Mouse (Mus musculus): ENCODE measurements at regions not wholly inside any gene's neighbourhood (a gene's known extent, or its start where the extent isn't known, plus 50 kb on each side); places are given as distances from the start of the nearest gene placed in this dataset.

DNA sequence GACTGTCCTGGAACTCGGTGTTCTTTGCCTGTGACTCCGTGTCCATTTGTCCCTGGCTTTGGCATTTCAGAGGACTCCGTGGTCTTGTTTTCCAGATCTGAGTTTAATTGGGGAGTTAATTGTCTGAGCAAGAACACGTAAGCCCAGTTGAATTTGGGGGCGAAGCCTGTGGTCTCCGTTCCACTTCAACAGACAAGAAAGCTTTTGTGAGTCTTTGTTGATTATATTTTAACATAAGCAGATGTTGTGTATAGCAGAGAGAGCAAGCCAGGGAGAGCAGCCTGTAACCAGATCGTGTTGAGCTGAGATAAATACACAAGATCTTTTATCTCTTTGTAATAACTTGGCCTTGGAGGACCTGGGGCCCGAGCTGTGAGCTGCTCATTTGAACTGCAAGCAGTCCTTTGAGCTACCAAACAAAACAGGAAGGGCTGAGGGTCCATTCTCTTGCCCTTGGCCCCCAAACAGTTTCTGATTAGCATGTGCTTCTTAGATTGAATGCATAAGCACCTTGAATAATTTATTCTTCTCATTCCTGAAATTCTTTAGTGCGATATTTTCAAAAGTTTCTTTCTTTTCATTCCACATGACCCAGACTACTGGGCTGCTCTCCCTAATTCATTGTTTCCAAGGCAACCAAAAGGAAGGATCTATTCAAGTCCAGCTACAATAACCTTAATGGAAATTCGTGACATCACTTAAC lies 111.1 kb downstream of the Nufip1 start:
- Histone ChIP-seq H3K4me1 (ENCODE audit: control insufficient read depth, insufficient read depth, low read length) (no peaks in the 10 kb centered on the region), H3K27ac (ENCODE audit: insufficient read depth, low read length) (no peak overlapping the region), H3K4me3 (ENCODE audit: insufficient read depth, low read length) (no peak overlapping the region)
- TF ChIP-seq POLR2A (IDR thresholded peaks at IDR 0.05; ENCODE audit: low read depth, low read length), result no peak
- TF ChIP-seq CTCF (IDR thresholded peaks at IDR 0.05; ENCODE audit: borderline replicate concordance, insufficient read depth, low read length), result no peak

DNA sequence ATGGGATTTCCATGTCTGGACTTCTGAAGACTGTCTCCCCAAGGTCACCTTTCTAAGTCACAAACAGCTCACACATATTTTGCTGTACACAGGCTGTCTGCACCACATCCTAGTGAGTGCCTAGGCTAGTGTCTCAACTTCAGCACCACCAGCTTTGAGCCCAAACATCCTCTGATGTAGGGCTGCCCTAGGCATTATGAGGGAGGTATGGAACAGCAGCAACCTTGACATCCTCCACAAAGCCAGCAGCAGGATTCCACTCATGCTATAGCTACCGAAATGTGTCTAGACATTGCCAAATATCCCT lies 111.6 kb downstream of the Nufip1 start:
- TF ChIP-seq CTCF (IDR thresholded peaks at IDR 0.05; ENCODE audit: borderline replicate concordance, insufficient read depth, low read length) (no peak), POLR2A (IDR thresholded peaks at IDR 0.05; ENCODE audit: low read depth, low read length) (no peak)
- H3K4me3 ChIP-seq (ENCODE audit: insufficient read depth, low read length), result no peak overlapping the region
- H3K27ac ChIP-seq (ENCODE audit: insufficient read depth, low read length), result no peak overlapping the region
- no peaks in the 10 kb centered on the region for H3K4me1 ChIP-seq (ENCODE audit: control insufficient read depth, insufficient read depth, low read length)

DNA sequence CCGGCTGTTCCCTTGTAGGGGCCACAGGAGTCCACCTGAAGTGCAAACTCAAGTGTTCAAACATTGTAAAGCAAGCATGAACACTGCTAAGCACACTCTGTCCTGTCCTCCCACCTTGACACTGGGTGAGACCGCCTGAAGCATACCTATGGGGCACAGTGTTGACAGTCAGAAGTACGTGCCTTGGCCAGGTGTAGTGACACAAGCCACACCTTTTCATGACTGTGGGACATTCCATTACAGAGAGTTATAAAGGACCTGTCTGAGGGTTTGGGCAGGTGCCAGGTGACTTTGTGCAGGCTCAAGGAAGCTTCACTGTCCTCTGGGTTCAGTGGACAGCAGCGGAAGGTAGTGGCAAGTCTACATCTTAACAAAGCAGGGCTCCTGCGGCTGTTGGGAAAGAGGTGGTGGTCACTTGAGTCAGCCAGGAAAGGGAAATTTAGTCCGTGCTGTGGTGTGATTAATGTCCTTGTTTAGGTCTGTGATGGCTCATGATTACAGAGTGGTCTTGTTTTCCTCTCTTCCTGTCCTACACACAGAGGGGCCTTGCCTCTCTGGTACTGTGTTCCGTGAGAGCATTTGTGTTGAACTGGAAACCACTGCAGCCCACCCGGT lies 112.5 kb downstream of the Nufip1 start:
- Histone ChIP-seq H3K27ac (ENCODE audit: insufficient read depth, low read length) (no peak overlapping the region), H3K4me3 (ENCODE audit: insufficient read depth, low read length) (no peak overlapping the region), H3K4me1 (ENCODE audit: control insufficient read depth, insufficient read depth, low read length) (no peaks in the 10 kb centered on the region)
- no peak for TF ChIP-seq CTCF (IDR thresholded peaks at IDR 0.05; ENCODE audit: borderline replicate concordance, insufficient read depth, low read length)
- TF ChIP-seq POLR2A (IDR thresholded peaks at IDR 0.05; ENCODE audit: low read depth, low read length), result no peak

DNA sequence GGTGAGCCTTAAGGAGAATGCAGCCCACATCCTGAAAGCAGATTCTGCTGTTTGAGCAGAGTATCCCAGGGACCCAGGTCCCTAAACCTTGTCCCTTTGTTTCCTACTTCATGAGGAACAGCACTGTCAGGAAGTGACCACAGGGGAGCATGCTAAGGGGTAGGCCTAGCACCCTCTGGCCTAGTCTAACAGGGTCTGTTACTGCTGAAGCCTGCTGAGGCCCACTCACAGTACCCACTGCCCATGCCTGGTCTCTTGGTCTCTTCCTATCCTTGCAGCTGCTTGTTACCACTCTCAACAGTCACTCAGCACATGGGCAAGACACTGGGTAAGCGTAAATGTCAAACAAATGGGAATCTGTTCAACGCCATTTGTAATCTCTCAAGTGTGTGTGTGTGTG lies 113.2 kb downstream of the Nufip1 start:
- no peak overlapping the region for H3K4me3 ChIP-seq (ENCODE audit: insufficient read depth, low read length)
- H3K27ac ChIP-seq (ENCODE audit: insufficient read depth, low read length), result no peak overlapping the region
- TF ChIP-seq CTCF (IDR thresholded peaks at IDR 0.05; ENCODE audit: borderline replicate concordance, insufficient read depth, low read length), result no peak
- TF ChIP-seq POLR2A (IDR thresholded peaks at IDR 0.05; ENCODE audit: low read depth, low read length), result no peak
- no peaks in the 10 kb centered on the region for H3K4me1 ChIP-seq (ENCODE audit: control insufficient read depth, insufficient read depth, low read length)

DNA sequence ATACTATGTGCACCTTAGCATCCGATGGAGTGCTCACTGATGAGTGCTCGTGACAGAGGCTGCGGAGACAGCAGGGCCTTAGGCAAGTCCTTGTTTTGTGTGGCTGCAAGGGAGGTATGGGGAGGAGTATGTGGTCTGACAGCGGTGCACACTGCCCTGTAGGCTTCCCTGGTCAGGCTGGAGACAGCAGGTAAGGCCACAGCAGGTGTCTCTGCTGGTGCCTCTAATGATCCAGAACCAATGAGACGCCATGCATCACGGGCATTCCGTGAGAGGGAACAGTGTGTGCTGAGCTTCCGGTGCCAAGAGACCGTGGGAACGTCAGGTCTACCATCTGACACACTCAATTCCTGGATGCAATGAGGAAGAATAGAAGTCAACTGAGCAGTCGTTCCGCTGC lies 114.8 kb downstream of the Nufip1 start:
- TF ChIP-seq CTCF (IDR thresholded peaks at IDR 0.05; ENCODE audit: borderline replicate concordance, insufficient read depth, low read length) (no peak), POLR2A (IDR thresholded peaks at IDR 0.05; ENCODE audit: low read depth, low read length) (no peak)
- H3K4me3 ChIP-seq (ENCODE audit: insufficient read depth, low read length), result no peak overlapping the region
- no peaks in the 10 kb centered on the region for H3K4me1 ChIP-seq (ENCODE audit: control insufficient read depth, insufficient read depth, low read length)
- H3K27ac ChIP-seq (ENCODE audit: insufficient read depth, low read length), result no peak overlapping the region

DNA sequence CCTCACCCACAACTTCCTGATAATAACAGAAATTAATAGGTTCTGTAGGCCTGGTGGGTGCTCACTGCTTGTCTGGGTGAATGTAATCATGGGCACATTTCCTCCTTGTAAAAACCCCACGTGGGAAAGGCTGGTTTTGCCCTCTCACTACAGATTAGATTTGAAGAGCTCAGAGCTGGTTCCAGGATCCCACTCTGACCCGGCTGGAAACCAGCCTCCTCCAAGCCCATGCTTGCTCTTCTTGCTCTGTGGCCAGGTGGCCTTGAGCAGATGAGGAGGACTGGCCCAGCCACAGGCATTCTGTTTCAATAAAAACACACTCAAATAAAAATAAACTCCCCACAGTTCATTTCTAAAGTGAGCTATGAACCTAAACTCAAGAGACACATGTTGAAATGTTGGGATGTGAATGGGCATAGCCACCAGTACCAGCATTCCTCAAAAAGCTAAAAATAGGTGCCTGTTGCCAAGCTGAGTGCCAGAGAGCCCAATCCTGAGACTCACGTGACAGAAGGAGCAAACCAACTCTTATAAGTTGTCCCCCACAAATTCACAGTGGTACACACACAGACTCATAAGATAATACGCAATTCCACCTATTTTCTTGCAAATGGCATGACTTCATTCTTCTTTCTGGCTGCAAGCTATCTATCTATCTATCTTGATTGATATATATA lies 116.1 kb downstream of the Nufip1 start:
- no peak for TF ChIP-seq CTCF (IDR thresholded peaks at IDR 0.05; ENCODE audit: borderline replicate concordance, insufficient read depth, low read length)
- TF ChIP-seq POLR2A (IDR thresholded peaks at IDR 0.05; ENCODE audit: low read depth, low read length), result no peak
- Histone ChIP-seq H3K27ac (ENCODE audit: insufficient read depth, low read length) (no peak overlapping the region), H3K4me1 (ENCODE audit: control insufficient read depth, insufficient read depth, low read length) (no peaks in the 10 kb centered on the region), H3K4me3 (ENCODE audit: insufficient read depth, low read length) (no peak overlapping the region)

DNA sequence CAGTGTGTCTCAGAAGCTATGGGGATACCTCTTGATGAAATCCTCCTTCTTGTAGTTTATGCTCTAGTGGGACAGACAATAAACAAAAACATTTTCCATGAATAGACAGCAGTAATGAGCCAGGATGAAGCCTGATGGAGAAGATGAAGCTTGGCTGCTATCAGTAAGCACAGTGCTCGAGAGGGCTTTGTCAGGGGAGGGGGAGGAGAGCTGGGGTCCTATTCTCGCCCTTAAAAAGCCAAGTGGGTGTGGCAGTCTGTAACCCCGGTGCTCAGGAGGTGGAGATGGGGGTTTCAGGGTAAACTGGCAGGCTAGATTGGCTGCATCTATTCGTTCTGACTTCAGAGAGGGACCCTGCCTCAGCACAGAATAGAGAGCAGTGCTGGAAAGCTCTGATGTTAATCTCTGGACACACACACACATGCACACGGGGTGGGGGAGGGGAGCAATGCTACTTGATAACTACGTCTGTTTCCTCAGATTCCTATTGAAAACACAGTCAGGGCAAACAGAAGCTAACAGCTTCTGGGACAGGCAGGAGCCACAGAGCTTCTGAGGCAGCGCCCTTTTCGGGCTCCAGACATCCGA lies 118.4 kb downstream of the Nufip1 start:
- Histone ChIP-seq H3K4me3 (ENCODE audit: insufficient read depth, low read length) (no peak overlapping the region), H3K27ac (ENCODE audit: insufficient read depth, low read length) (no peak overlapping the region), H3K4me1 (ENCODE audit: control insufficient read depth, insufficient read depth, low read length) (no peaks in the 10 kb centered on the region)
- TF ChIP-seq POLR2A (IDR thresholded peaks at IDR 0.05; ENCODE audit: low read depth, low read length), result no peak
- TF ChIP-seq CTCF (IDR thresholded peaks at IDR 0.05; ENCODE audit: borderline replicate concordance, insufficient read depth, low read length), result no peak

DNA sequence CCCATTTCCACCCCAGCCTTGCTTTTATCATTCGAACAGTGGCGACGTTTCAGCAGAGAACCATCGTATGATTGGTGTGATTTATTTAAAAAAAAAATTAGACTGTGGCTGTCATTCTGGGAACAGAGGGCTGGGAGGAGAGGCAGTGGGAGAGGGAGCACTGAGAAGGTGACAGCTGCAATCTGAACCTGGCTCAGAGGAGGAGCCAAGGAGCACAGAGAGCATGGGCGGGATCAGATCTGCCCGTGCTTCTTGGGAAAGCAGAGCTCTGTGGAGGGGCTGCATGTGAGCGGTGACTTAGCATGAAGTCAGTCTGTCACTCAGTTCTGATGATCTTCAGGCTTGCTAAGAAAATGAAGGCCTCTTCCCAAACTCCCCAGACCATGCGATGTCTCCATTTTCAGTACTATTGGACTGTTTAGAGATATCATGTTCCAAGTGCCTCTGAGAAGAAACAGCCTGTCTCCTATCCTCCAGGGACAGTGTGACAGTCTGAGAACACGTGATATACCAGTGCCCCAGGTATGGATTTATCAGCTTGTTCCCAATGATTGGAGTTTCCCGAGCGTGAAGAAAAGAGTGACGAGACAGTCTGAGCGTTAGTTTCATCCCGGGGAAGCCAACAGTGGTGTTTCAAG lies 129.3 kb downstream of the Nufip1 start:
- H3K27ac ChIP-seq (ENCODE audit: insufficient read depth, low read length), result no peak overlapping the region
- H3K4me1 ChIP-seq (ENCODE audit: control insufficient read depth, insufficient read depth, low read length), result no peaks in the 10 kb centered on the region
- TF ChIP-seq CTCF (IDR thresholded peaks at IDR 0.05; ENCODE audit: borderline replicate concordance, insufficient read depth, low read length) (no peak), POLR2A (IDR thresholded peaks at IDR 0.05; ENCODE audit: low read depth, low read length) (no peak)
- H3K4me3 ChIP-seq (ENCODE audit: insufficient read depth, low read length), result no peak overlapping the region

DNA sequence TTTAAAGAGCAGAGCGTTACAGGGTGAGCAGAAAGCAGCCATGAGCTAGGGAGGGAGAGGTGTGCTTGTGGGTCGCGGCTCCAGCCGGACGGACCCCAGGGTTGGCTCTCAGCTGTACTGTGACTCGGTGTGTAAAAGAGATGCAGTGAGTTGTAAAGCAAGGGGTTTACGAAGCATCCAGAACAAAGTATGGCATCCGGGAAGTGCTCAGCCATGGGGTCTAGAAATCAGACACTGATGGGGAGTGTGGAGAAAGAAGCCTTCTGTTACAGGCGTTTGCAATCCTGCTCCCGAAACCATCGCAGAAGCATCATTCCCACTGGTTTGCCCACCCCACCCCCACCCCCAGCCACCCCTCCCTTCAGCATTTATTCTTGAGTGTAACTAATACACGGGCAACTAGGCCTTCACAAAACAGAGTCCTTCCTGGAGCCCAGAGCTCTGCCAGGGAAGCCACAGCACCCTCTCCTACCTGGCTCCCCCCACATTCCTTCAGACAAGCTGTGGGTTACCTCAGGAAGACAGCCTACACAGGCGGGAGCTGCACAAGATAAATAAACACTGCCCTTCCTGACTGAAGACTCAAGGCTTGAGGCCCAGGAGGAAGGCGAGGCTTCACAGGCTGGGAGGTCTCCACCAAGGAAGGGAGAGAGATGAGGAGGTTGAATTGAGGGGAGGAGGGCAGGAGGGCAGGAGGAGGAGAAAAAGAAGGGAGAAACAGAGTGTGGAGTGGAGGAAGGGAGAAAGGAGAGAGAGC lies 133.1 kb downstream of the Nufip1 start:
- Histone ChIP-seq H3K4me1 (ENCODE audit: control insufficient read depth, insufficient read depth, low read length) (no peaks in the 10 kb centered on the region), H3K4me3 (ENCODE audit: insufficient read depth, low read length) (no peak overlapping the region), H3K27ac (ENCODE audit: insufficient read depth, low read length) (no peak overlapping the region)
- TF ChIP-seq POLR2A (IDR thresholded peaks at IDR 0.05; ENCODE audit: low read depth, low read length) (no peak), CTCF (IDR thresholded peaks at IDR 0.05; ENCODE audit: borderline replicate concordance, insufficient read depth, low read length) (no peak)

Data from embryonic fibroblast, embryonic 13.5 days (primary cell).